Mouse (Mus musculus): ENCODE data around the gene Psmd3.
A peak's percentile ranks its signal among the peaks of the same experiment; 100 is the strongest.
"Not testable (repeated sequence)": the region's sequence is repeated elsewhere in the genome, so short reads cannot be mapped to it uniquely, and the experiment has no call there.

The Psmd3 gene

DNA sequence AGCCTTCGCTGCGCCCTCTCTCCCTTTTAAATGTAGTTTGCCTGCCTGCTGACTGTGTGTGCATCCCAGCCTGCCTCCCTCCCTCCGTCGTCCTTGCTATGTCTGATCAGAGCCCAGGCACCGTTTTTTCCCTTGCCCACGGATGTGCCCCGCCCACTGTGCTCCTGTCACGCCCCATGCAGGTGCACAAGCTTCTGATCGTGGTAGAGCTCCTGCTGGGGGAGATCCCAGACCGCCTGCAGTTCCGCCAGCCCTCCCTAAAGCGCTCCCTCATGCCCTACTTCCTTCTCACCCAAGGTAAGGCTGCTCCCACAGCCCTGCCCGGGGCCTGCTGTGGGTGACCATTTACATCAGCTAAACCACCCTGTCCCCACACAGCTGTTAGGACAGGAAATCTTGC is 10.8 kb downstream of the Psmd3 start:
- no peak for DNase-seq

DNA sequence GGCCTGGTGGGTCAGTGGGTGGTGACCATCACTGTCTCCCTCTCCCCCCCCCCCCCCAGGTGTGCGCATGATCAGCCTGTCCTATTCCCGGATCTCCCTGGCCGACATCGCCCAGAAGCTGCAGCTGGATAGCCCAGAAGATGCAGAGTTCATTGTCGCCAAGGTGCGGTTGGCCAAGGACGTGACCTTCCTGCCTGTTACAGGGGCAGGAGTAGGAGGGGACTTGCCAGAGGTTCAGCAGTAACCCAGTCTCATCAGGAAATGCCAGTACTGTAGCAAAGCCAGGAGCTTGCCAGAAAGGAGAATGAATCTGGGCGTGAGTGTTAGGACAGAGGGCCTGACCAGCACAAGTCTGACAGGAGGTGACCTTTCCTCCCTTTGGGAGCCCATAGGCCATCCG is 11.4 kb downstream of the Psmd3 start:
- DNase-seq = no peak

DNA sequence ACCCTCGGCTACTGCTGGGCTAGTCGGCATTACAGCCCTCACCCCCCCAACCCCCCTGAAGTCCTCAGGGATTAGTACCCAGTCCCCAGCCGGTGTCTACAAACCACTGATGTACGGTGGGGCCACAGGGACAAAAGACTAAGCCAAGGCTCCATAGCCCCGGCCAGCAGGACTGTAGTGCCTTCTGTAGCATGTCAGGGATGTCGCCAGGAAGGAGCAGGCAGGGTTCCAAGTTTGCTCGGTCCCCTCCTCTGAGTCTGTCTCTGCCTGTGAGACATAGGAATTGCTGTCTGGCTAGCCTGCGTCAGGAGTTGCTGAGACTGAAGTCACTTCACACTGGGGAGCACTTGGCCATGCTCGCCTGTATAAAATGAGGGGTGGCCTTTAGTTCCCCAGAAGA is 11.9 kb downstream of the Psmd3 start:
- DNase-seq = no peak

DNA sequence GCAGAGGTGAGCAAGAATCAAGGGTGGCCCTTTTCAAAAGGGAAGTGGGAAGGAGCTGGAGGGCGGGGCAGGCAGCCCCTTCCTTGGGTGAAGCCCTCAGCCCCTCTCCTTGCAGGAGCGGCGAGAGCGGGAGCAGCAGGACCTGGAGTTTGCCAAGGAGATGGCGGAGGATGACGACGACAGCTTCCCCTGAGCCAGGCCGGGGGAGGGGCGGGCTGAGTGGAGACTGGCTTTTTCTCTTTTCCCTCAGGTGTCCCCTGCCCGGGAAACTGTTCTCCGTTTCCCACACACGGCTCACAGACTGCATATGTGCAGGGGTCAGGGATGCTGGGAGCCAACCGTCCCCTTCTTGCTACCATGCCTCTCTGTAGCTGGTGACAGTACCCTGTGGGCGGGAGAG is 13.1 kb downstream of the Psmd3 start:
- DNase-seq = no peak

DNA sequence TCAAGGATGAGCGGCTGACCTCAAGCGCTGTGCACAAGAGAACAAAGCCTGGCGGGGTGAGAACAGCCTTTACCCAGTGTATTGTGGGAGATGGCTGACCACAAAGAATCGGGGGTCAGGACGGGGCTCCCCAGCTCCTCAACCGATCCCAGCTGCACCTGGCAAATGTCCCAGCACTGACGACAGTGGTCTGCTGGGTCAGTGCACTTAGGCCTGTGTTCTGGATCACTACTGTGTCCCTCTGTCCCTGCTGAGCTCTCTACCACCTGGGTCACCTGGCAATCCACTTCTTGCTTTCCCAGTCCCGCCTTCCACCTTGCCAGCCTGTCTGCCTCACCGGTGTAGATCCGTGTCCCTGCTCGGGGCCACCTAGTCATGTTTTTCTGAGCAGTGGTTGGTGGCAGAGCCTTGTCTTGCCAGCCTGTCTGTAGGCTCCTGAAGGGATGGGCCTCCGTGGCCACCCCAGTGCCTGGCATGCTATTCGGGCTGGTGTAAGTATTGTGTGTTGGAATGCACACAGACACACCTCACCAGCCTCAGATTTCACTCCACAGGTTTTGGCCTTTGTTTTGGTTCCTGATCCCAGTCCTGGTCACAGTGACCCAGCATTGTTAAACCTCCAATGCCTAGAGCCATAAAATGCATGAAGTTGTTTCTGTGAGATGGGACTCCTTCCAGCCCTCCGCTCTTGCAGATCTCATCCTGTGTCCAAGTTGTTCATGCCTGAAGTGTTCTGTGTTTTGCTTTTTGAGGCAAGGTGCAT is 14.3 kb downstream of the Psmd3 start:
- no peak for DNase-seq

DNA sequence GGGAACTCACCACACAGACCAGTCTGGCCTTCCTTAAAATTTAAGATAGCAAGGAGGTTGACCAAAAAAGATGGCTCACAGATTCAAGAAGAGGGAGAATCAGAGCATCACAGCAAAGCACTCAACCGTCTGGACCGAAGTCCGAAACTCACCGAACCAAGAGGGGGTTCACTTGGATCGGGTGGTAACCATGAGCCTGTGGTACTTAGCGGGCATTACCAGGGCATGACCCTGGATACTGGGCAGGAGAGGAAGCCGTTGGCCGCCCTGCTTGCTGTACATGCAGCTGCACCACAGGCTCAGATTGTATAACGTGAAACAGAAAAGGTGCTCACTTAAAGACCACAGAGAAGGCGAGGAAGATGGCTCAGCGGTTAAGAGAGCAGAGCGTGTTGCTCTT is 14.9 kb downstream of the Psmd3 start:
- no peak for DNase-seq

DNA sequence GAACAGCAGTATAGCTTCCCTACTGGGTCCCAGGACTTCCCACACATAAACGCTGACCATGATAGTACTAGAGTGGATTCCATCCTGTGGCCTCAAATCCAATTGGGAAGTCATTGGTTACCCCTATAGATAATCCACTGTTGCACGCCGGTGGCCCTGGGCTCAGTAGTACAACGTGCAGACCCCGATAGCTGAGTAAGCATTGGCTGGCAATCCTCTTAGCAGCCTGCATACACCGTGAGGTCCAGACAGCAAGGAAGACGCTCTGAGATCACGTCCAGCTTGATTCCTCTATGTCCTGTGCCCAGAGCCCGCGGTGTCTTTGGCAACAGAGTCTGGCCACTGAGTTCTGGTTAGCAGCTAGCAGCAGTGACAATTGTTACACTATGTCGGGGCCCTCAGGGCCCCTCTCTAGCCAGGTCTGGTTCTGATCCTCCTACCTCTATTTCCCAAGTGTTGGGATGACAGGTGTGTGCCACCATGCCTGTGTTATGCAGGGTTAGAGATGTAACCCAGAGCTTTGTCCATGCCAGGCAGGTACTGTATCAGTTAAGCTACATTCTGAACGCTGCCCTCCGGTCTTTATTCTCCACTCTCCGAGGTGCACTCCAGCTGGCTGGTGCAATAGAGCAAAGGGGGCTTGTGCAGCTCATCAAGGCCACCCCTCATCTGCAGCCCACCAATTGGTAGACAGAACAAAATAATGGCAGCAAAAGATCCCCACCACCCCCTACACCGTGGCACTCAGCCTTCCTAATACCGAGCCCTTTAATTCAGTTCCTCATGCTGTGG is 16.7 kb downstream of the Psmd3 start:
- no peak for DNase-seq

DNA sequence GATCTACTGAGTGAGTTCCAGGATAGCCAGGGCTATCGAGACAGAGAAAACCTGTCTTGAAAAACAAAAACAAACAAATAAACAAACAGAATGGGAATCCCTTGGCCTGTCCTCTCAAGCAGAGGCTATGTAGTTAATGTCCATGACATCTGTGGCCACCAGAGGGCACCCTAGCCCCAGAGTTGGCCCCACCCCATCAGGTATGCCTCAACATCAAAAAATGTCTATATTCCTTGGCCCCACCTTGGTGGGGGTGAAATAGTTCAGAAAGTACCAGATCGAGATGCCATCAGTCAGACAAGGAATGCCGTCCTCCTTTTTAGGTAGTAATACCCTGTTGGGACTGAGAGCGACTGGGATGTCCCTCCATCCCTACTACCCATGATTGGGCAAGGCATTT is 17.6 kb downstream of the Psmd3 start:
- peak; percentile 80 for DNase-seq

DNA sequence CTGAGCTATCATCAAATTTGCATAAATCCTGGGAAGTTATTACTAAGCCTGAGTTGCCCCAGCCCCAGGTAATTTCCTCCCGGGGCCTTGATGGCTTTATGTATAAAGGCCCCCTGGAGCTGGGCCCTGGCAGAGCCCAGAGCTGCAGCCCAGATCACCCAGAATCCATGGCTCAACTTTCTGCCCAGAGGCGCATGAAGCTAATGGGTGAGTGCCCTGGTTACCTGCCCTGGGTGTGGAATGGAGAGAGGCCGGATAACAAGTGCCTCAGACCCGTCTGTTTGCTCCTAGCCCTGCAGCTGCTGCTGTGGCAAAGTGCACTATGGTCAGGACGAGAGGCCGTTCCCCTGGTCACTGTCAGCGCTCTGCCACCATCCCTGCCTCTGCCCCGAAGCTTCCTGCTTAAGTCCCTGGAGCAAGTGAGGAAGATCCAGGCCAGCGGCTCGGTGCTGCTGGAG is 18.9 kb downstream of the Psmd3 start, which contains the start of gene Csf3:
TSS of gene Csf3 (plus strand) at position 51 of the 458 bp plus-strand sequence.
- DNase-seq = no peak

DNA sequence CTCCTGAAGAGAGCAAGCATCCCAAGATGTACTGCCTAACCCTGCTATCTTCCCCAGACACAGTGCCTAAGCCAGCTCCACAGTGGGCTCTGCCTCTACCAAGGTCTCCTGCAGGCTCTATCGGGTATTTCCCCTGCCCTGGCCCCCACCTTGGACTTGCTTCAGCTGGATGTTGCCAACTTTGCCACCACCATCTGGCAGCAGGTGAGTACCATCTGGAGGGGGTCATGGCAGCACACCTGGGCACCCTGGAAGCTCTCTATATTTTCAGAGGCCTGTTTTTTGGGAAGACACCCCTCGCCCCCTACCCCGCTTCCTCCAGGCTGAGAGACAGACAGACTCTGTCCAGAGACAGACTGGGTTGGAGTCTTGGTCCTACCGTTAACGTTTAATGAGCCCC is 20.0 kb downstream of the Psmd3 start:
- DNase-seq = no peak

DNA sequence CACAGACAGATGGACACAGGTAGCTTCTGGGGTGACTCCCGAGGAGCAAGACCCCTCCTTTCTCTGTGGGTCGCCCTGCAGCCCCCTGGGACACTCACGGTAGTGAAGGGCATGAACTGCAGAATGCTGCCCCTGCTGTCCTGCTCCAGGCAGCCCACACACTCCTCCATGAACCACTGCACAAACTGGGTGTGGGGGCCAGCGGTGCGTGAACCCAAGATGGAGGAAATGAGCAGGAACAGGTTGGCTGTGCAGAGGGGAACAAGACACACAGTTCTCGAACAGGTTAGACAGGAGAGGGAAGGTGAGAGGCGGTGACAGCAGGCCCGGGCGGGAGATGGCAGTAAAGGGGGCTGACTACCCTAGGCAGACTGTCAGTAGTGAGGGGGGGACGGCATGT is 22.7 kb downstream of the Psmd3 start:
- DNase-seq = no peak

DNA sequence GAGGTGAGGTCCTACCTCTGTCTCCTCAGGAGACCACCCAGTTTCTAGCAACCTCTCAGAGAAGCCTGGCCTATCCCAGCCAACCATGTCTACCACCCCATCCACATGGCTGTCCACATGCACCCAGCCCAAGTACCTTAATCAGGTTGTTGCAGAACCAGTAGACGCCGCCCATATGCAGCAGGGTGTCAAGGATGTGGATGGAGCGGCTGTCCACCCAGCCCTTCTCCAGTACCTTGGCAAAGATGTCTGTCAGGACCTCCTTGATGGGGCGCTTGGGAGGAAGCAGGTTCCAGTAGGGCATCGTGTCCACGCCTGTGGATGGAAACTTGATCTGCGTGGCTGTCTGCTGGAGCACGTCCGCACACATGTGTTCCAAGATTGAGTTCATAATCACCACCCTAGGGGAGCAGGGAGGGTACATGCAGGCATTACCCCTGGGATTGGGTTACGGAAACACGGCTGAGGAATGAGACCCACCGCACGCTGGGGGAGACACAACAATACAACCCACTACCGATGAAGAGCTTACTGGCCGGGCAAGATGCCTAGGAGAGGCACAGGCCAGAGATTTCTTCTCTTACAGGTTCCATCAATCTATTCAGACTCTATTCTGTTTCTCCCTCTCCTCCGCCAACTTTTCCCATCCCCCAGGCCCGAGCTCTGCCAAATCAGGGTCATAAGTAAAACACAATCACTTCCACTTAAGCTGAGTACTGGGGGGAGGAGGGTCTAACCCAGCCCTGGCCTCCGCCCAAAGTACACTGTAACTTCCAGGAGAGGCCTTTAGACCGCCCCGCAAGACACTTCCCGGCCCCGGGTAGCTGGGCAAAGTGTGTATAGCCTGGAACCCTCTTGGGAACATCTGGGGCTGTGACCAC is 25.3 kb downstream of the Psmd3 start:
- DNase-seq = no peak

DNA sequence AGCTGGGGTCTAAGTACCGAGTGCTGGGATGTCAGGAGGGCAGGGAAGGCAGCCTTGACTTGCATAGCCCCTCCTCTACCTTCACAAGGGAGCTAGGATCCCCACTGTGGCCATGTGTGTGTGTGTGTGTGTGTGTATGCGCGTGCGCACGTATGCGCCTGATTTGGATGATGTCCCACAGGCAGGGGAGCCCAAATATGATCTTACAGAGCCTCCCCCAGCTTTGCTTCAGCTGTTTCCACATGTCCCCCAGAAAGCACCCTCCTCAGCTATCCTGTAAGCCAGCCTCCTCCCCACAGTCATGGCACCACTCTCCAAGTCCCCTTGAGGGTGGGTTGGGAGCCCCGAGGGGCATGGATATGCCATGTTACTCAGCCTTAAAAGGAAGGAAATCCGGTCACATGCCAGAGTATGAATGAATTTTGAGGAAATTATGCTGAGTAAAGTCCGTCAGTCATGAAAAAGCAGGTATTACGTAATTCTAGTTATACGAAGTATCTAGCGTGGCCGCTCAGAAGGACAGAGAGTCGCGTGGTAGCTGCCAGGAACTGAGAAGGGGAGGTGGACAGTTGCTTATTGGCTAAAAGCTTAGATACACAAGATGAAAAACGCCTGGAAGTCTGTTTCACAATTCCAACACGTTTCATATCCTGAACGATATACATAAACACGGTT is 26.1 kb downstream of the Psmd3 start:
- DNase-seq = no peak

DNA sequence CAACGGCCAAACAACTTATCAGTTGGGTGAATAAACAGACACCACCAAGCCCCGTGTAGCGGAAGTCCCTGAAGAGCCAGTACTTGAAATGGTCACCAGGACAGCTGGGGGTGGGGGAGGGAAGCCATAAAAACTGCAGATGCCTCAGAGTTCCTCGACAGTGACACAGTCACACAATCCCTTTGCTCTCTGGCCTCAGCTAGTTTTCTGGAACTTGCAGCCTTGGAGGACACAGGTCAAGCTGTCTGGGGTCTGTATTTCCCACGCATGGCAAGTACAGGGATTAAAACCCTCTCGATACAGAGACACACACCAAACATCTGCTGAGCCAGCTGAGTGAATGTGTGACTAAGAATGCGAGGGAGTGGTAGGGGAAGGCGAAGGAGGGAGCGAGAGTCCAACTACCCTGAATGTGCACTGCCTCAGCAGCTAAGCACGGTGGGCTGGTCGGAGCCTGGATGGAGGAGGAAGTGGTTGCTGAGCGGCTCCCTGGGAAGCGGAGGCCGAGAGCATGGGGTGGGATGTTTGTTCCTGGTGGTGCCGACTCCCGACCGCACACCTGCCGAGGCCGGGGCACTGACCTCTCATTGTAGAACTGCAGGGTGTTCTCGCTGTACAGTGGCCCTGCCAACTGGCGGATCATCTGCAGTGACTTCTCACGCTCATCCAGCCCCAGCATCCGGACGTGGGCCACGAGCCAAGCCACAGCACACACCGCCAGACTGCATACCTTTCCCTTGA is 26.8 kb downstream of the Psmd3 start:
- no peak for DNase-seq

DNA sequence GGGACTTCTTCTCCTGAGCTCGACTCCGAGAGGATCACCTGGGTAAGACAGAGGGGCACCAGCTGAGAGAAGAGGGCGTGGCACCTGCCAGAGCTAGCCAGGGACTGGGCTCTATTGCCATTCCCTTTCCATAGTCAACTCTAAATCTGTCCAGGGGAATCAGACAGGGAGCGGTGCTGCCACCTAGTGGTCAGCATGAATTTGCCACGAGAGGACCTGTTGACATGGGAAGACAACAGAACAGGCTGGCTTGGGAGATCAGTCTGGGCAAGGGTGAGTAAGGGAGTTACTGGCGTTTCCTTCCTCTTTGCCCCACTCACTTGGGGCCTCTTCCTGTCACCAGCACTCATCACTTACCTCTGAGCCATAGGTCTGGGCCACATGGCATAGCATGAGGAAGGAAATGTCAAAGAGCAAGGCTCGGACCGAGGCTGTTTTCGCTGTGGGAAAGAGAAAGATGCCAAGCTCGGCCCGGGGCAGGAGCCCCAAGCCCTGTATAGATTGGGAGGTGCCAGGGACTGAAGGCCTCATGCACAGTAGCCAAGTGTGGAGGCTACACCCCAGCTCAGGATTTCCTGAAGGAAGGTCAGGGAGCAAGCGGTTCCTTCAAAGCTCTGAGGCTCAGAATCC is 28.2 kb downstream of the Psmd3 start:
- DNase-seq = peak; percentile 80

DNA sequence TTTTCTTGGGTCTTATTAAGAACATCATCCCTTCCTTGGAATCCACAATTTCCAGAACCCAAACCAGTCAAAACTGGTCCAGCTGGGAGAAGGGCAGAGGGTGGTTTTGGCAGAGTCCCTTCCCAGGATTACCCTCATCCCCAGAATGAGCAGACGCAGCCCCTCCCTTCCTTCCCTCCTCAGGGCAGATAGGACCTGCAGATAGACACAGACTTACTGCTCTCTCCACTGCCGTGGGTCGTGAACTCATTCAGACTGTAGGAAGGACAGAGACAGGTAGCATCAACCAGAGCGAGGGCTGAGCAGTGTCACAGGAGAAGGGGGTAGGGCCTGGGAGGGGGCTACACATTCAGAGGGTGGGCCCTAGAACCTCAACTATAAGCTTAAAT is 28.7 kb downstream of the Psmd3 start:
- DNase-seq = no peak

DNA sequence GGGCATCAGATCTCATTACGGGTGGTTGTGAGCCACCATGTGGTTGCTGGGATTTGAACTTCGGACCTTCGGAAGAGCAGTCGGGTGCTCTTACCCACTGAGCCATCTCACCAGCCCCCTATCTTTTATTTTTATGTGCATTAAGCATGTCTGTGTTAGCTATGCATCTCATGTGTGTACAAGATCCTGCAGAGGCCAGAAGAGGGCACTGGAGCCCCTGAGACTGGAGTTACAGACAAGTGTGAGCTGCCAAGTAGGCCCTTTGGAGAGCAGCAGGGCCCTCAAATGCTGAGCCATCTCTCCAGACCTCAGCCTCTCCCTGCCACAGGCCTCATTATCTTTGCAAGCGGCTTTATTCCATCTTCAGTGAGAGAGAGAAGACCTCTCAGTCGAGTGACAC is 29.7 kb downstream of the Psmd3 start:
- not testable (repeated sequence) for DNase-seq

DNA sequence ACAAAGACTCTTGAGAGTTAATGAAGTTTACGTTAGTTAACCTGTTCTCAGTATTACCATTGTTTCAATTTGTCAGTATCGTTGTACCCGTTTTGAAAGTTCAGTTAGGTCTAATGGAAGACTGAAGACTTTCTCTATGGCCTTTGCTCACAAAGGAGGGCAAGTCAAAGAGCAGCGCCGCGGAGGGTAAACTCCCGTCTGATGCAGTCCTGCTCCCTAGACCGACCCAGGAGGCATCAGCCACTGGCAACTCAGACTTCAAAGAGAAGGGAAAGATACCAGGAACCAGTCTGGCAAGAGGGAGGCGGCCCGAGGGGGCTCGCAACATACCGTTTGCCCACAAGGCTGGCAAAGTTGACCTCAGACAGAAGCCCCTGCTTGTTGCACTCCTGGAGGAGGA is 31.3 kb downstream of the Psmd3 start:
- DNase-seq = no peak

DNA sequence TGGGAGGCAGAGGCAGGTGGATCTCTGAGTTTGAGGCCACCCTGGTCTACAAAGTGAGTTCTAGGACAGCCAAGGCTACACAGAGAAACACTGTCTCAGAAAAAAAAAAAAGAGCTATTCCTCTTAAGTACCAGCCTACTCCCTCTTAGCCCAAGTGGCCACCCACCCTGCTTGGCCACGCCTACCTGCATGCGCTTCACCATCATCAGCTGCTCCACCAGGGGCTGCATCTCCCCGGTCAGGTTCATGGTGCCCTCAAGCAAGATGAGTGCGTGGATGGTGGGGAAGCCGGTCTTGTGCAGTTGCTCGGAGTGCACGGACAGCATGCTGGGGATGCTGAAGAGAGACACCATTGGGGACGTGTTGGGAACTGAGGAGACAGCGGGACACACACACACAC is 33.6 kb downstream of the Psmd3 start:
- no peak for DNase-seq

DNA sequence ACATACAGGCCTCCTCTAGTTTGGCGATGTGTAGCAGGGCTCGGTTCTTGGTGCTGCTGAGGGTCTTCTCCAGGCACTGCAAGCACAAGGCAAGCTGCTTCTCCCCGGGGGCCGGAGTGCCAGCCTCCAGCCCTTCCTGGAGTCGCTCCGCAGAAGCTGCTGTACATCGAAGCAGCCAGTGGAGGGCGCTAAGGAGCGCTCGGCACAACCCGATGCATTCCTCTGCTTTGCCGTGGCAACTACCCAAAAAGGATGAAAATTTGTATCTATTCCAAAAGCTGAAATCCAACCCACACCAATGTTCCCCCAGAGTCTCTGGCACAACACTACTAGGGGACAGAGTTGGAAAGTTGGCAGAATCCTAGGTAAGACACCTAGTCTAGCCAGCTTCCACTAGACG is 35.5 kb downstream of the Psmd3 start:
- DNase-seq = peak; percentile 85

DNA sequence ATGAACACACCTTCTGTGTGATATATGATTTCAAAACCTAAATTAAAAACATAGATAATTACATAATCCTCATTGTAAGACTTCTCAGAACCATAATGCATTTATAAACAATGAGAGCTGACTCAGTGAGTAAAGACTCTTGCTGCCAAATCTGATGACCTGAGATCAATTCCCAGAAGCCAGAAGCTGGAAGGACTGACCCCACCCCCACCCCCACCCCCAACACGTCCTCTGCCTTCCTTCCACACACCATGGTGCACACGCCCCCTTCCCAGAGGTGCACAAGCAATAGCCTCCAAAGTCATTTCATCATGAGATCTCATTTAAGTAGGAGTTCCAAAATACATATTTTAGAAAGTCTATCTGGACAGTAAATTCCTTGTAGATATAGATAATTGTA is 38.4 kb downstream of the Psmd3 start:
- DNase-seq = no peak

All from cerebellum, adult 8-10 months (tissue).